Mouse (Mus musculus) liver, embryonic 11.5 days (tissue): Measurements from ENCODE around the gene Tac4. TPM values are rescaled to one million over a fixed set of nuclear protein-coding genes. Genes with fewer than 3 reads are reported as not detected.

Source experiments
- ATAC-seq: fragments of 200-750 bp; cut with Nextera tagmentation; replicated peaks from 2 replicates; pipeline ENCODE4 v1.8.0; 2017; ENCODE audit warnings: moderate number of reproducible peaks, mild to moderate bottlenecking, moderate TSS enrichment, moderate library complexity; ENCODE audit not compliant: low FRiP score
- DNase-seq: peaks from one replicate; pipeline ENCODE4 v3.0.0-alpha.2; 2017; ENCODE audit warnings: low spot score
- H3K27ac ChIP-seq: fragments of 300-500 bp; sonication (generic); 2 replicates; pipeline ENCODE4 v1.5.1; 2014; ENCODE audit warnings: mild to moderate bottlenecking, low read depth, low read length, control low read depth
- H3K27me3 ChIP-seq: fragments of 300-500 bp; sonication (generic); replicated peaks from 2 replicates; pipeline ENCODE4 v1.6.1; 2014; ENCODE audit warnings: low read length, mixed read lengths; ENCODE audit not compliant: control insufficient read depth, insufficient read depth
- H3K36me3 ChIP-seq: fragments of 300-500 bp; sonication (generic); 2 replicates; pipeline ENCODE4 v1.6.1; 2014; ENCODE audit warnings: mild to moderate bottlenecking, low read length, moderate library complexity, mixed read lengths; ENCODE audit not compliant: control insufficient read depth, insufficient read depth
- H3K4me1 ChIP-seq: fragments of 300-500 bp; sonication (generic); replicated peaks from 2 replicates; pipeline ENCODE4 v1.6.1; 2014; ENCODE audit warnings: low read length, mixed read lengths; ENCODE audit not compliant: control insufficient read depth, insufficient read depth
- H3K4me2 ChIP-seq: fragments of 300-500 bp; sonication (generic); 2 replicates; pipeline ENCODE4 v1.6.1; 2014; ENCODE audit warnings: mild to moderate bottlenecking, control low read depth, moderate library complexity
- H3K4me3 ChIP-seq: fragments of 300-500 bp; sonication (generic); 2 replicates; pipeline ENCODE4 v1.5.1; 2014; ENCODE audit warnings: low read depth, low read length, control low read depth
- H3K9ac ChIP-seq: fragments of 300-500 bp; sonication (generic); 2 replicates; pipeline ENCODE4 v1.6.1; 2014; ENCODE audit warnings: low read depth, low read length, control low read depth
- H3K9me3 ChIP-seq: fragments of 300-500 bp; sonication (generic); 2 replicates; pipeline ENCODE4 v1.6.1; 2016; ENCODE audit warnings: low read length, inconsistent platforms, mixed read lengths; ENCODE audit not compliant: control insufficient read depth
- WGBS: fragments of 180-500 bp; shearing (Covaris S2); extraction: QIAGEN DNeasy Blood & Tissue Kit; methylation state at CpG from one replicate; pipeline ENCODE4 v1.1.7; 2014; 5-methylcytosine and 5-hydroxymethylcytosine counted together
- polyA plus RNA-seq: library from polyadenylated mRNA; unstranded; fragments of >200 nt; fragmentation: Nextera tagmentation; extraction: Ambion mirVana; gene quantifications from 2 replicates; pipeline ENCODE4 v1.2.1, GENCODE M21; 2014

The Tac4 gene
- polyA plus RNA-seq, 1 experiment from 2014 or later = not detected

DNA sequence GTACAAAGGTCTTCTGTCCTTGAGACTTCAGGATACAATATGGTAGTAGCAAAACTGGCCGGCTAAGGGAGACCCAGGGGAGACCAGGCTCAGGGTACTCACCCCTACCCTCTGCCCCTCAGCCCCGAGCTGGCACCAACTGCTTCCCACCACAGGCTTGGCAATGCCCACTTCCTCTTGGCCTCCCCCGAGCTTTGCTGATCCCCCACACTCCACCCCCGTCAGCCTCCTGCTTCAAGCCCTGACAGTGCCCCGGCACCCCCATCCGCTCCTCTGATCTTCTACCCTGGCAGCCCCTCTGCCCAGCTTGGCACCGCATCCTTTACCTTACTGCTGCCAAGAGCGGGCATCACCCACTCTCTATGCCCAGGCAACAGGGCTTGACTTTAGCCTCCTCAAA is 7.2 kb upstream of the Tac4 start:
- Histone ChIP-seq H3K27ac (no peak overlapping the region), H3K4me3 (no peak overlapping the region), H3K27me3 (0 out of 2 replicates have a peak, but pooled peaks cover 3% of the 10 kb centered on the region), H3K9me3 (no peaks in the 10 kb centered on the region), H3K4me2 (no peak overlapping the region), H3K9ac (no peak overlapping the region), H3K36me3 (no peaks in the 10 kb centered on the region), H3K4me1 (peaks cover 6% of the 10 kb centered on the region)
- WGBS = 77% methylated on average over 8 of the region's 8 CpGs
- ATAC-seq (no peak), DNase-seq (no peak)

DNA sequence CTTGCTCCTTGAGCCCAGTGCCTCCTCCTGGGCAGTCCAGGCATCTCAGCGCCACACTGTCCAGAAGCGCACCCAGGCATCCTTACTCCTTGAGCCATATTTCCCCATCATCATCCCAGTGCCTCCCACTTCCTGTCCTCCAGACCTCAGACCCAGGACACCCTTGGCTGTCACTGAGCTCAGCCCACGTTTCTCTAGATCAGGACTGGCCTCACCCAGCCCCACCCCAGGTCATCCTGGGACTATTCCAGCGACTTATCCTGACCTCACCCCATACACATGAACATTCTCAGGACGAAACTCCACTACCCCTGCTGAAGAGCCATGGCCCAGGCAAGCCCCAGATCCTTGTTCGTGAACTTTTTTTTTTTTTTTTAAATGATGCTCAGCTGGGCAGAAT is 5.6 kb upstream of the Tac4 start:
- no peak overlapping the region for H3K4me2 ChIP-seq
- ATAC-seq (no peak), DNase-seq (no peak)
- no peak overlapping the region for H3K9ac ChIP-seq
- H3K9me3 ChIP-seq = no peaks in the 10 kb centered on the region
- peaks cover 2% of the 10 kb centered on the region; the same call in 1 of the 2 replicates for H3K4me1 ChIP-seq
- 72% methylated on average over 6 of the region's 6 CpGs for WGBS
- H3K27ac ChIP-seq = no peak overlapping the region
- no peaks in the 10 kb centered on the region for H3K36me3 ChIP-seq
- no peak overlapping the region for H3K4me3 ChIP-seq
- no peaks in the 10 kb centered on the region for H3K27me3 ChIP-seq

DNA sequence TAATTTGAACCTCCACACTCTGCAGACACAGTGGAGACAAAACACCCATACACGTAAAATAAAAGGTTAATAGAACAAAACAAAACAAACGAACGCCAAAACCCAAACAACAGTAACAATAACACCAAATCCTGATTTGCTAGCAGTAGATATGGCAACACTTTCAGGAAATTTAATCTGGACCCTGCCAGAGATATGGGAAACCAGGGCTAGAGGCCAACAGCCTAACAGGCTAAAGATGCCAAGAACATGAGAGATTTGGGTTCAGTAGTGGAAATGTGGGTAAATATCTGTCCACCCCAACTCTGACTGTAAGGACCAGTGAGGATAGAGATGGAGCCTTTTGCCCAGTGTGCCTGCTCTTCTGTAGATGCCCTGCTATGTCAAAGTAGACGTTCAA is 3.4 kb upstream of the Tac4 start:
- peak overlapping the region; percentile 98 for H3K4me2 ChIP-seq
- no peak for ATAC-seq
- H3K27ac ChIP-seq = no peak overlapping the region; the same call in 1 of the 2 replicates
- H3K4me1 ChIP-seq = peaks cover 6% of the 10 kb centered on the region; the same call in 1 of the 2 replicates
- H3K27me3 ChIP-seq = no peaks in the 10 kb centered on the region
- no peaks in the 10 kb centered on the region for H3K9me3 ChIP-seq
- WGBS = 41% methylated on average over 4 of the region's 4 CpGs
- DNase-seq = no peak
- H3K36me3 ChIP-seq = no peaks in the 10 kb centered on the region
- peak overlapping the region; percentile 64; the same call in 1 of the 2 replicates for H3K4me3 ChIP-seq
- H3K9ac ChIP-seq = no peak overlapping the region

DNA sequence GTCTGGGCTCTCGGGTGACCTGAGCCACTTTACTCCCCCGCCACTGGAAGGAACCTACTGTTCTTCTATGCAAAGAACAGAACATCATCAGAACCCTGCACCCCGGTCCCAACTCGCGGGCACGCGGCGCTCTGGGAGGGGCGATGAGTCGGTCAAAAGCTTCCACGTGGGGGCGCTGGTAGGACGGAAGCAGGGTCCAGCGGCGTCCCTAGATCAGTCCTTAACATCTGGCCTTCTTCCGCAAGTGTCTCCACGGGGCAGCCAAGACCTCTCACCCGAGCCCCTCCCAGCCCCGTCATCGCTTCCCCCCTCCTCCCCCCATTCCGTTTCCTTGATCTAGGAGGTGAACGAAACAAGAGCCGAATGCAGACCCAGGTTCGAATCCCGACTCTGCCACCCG is 2.8 kb upstream of the Tac4 start:
- H3K4me2 ChIP-seq = peak overlapping the region; percentile 98
- WGBS = 1% methylated on average over 26 of the region's 26 CpGs
- H3K9ac ChIP-seq = peak overlapping the region; percentile 85
- H3K36me3 ChIP-seq = no peaks in the 10 kb centered on the region
- no peaks in the 10 kb centered on the region for H3K9me3 ChIP-seq
- H3K27ac ChIP-seq = peak overlapping the region; percentile 57
- H3K27me3 ChIP-seq = no peaks in the 10 kb centered on the region
- ATAC-seq (peak; percentile 73), DNase-seq (peak; percentile 80)
- peak overlapping the region; percentile 64 for H3K4me3 ChIP-seq
- H3K4me1 ChIP-seq = peaks cover 6% of the 10 kb centered on the region; the same call in 1 of the 2 replicates

DNA sequence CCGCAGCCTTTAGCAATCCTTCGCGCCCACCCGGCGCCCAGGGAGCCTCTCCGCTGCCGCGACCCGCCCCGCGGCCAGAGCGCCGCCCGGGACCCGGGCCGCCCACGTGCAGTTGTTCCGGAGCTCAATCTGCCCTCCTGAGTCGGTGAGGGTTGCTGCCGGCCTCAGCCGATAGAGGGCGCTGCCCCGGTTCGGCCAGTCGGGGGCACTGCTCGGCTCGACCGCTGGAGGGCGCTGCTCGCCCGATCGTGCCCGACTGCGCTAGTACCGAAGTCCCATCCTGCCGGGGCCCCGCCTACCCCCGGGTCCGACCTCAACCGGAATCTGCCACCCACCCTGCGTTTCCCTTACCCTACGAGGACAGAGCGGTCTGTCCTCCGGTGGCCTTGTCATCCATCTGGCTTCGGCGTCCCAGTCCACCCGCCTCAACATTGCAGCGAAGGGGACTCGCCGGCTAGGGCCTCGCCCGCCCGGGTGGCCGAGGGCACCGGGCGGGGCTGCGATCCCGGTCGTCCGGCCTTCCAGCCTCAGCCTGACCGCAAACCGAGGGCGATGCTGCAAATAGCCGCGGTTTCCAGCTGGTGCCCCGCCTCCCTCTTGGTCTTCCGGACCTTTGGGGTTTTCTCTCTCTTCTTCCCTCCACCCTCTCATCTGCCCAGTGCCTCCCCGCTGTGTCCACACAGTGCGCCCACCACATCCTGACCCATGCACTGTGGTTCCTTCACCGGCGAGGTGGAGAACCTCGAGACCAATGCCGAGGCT is 2.1 kb upstream of the Tac4 start:
- H3K27ac ChIP-seq = peak overlapping the region; percentile 67

DNA sequence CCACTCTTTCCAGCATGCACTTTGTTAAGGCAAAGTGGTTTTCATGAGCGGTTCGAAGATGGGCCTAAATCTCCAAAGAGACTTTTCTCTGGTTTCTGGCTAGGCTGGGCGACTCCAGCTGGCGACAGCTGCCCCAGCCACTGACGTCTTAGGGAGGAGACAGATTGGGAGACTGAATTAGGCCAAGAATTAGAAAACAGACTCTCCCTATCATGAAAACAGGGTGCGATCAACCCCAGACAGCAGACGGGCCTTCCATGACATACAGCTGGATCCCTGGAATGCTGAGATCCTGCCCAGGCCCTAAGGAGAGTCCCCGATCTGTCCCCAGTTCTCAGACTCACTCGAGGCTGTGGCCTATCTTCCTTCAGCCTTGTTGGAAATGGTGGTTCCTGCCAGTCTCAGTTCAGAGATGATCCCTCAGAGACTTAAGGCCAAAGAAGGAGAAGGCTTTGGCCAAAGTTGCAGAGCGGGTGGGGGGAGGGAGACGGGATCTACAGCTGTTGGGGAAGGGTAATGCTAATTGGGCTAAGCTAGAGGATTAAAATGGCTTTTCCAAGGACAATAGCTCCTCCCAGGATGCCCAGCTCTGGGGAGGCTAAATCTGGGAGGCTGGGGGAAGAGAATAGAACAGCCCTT is 2.6 kb downstream of the Tac4 start:
- DNase-seq (no peak), ATAC-seq (no peak)
- H3K27ac ChIP-seq = no peak overlapping the region
- H3K9ac ChIP-seq = no peak overlapping the region
- H3K4me3 ChIP-seq = no peak overlapping the region
- H3K36me3 ChIP-seq = no peaks in the 10 kb centered on the region
- 51% methylated on average over 11 of the region's 11 CpGs for WGBS
- no peak overlapping the region for H3K4me2 ChIP-seq
- H3K4me1 ChIP-seq = peaks cover 8% of the 10 kb centered on the region; the same call in 1 of the 2 replicates
- no peaks in the 10 kb centered on the region for H3K27me3 ChIP-seq
- H3K9me3 ChIP-seq = no peaks in the 10 kb centered on the region

More for the DNA sequence above, 2.1 kb upstream of the Tac4 start:
- DNase-seq = peak; percentile 95
- Histone ChIP-seq H3K36me3 (no peaks in the 10 kb centered on the region), H3K27me3 (no peaks in the 10 kb centered on the region), H3K4me2 (peak overlapping the region; percentile 98), H3K9ac (peak overlapping the region; percentile 85), H3K9me3 (no peaks in the 10 kb centered on the region), H3K4me1 (peaks cover 6% of the 10 kb centered on the region; the same call in 1 of the 2 replicates), H3K4me3 (peak overlapping the region; percentile 64)
- under 1% methylated on average over 71 of the region's 73 CpGs for WGBS
- ATAC-seq = peak; percentile 76

- Histone ChIP-seq H3K36me3 (no peaks in the 10 kb centered on the region; the same call in 1 of the 2 replicates), H3K4me3 (no peak overlapping the region), H3K27me3 (no peaks in the 10 kb centered on the region), H3K4me1 (peaks cover 6% of the 10 kb centered on the region; the same call in 1 of the 2 replicates), H3K9me3 (no peaks in the 10 kb centered on the region), H3K4me2 (no peak overlapping the region), H3K27ac (no peak overlapping the region), H3K9ac (no peak overlapping the region)
- no peak for DNase-seq
- ATAC-seq = no peak
- WGBS = 85% methylated on average over 4 of the region's 4 CpGs
Observed at GRCm38 (mm10) chr11:95264455-95265013, 3.2 kb downstream of the Tac4 start.

- no peak overlapping the region for H3K4me2 ChIP-seq
- no peaks in the 10 kb centered on the region for H3K9me3 ChIP-seq
- DNase-seq = peak; percentile 30
- no peak overlapping the region for H3K4me3 ChIP-seq
- H3K9ac ChIP-seq = no peak overlapping the region
- ATAC-seq = no peak
- peaks cover 10% of the 10 kb centered on the region; the same call in 1 of the 2 replicates for H3K36me3 ChIP-seq
- H3K4me1 ChIP-seq = 0 out of 2 replicates have a peak, but pooled peaks cover 2% of the 10 kb centered on the region
- 63% methylated on average over 6 of the region's 6 CpGs for WGBS
- H3K27me3 ChIP-seq = no peaks in the 10 kb centered on the region
- H3K27ac ChIP-seq = no peak overlapping the region
Observed at GRCm38 (mm10) chr11:95266540-95267245, 5.4 kb downstream of the Tac4 start.
